Mouse (Mus musculus): ENCODE data around the gene Gm1043.

The Gm1043 gene

DNA sequence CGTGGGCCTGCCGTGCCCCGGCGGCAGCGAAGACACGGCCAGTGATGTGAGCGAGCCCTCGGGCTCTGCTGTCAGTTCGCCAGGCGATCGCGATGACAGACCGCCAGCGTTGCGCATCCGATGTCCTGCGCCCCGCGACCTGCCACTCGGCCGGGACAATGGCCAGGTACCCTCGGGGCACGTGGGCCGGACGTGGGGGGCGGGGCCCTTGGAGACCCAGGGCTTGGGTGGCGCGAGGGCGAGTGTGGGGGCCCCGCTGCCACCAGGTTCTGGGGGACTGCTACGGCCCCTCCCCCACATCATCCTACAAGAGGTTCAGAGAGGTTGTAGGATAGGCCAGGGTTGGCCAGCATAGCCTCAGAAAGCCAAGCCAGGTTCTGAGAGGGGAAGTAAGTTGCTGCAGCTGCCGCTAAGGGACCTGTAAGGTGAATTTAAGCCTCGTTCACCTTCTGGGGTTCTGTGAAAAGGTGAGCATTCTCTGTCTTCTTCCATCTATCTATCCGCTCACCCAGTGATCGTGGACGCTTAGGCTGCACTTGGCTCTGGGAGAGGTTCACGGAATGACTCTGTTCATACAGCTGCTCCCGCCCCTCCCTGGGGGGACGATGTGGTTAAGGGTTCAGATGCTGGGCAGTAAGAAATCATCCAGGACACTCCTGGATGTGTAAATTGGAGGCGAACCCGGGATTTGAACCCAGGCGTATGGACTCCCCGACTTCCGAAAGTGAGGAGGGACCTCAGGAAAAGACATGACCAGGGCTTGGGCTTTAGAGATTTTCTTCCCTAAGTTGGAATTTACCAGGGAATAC, 157.4 kb downstream of the Gm1043 start:
- in situ Hi-C loops (cut with MboI, MseI): no loop called here

- in situ Hi-C loops (cut with MboI, MseI): no loop called here
These were observed 158.2 kb downstream of the Gm1043 start for GRCm38 (mm10) chr5:37243169-37243886.

GRCm38 (mm10) chr5:37244161-37244560, 159.0 kb downstream of the Gm1043 start:
- in situ Hi-C loops (cut with MboI, MseI): no loop called here

- in situ Hi-C loops (cut with MboI, MseI): no loop called here
These were observed 159.6 kb downstream of the Gm1043 start for GRCm38 (mm10) chr5:37244666-37245242.

- in situ Hi-C loops (cut with MboI, MseI): no loop called here
These were observed 160.5 kb downstream of the Gm1043 start for GRCm38 (mm10) chr5:37245651-37246050.

DNA sequence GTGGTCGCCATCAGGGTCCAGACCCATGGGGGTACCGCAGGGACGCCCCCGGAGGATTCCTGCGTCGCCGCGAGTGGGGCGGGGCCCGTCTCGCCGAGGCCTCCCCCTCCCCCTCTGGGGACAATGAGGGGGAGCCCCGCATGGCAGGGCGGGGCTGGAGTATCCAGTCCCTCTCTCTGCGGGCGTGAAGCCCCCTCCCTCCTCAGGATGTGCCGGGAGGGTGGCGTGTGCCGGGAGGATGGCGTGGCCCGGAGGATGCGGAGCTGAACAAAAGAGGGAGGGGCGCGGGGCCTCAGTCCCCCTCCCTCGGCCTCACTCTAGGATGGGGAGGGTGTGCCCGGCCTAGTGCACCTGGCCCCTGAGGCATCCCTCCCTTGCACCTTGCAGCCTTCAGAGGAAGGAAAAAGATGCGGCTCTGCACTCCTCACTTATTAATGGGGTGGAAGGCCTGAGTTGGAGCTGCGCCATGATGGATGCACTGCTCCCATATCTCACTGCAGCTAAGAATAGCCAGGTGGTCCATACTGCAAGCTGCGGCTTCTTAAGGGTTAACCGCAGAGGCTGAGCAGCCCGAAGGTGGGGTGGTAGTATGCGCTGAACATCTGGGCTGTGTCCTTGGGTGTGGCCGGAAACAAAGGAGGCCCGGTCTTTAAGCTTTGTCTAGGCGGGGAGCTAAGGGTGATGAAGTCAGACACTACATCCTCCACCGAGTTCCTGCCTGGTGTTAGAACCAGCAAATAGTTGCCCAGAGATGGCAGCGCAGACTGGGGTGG, 161.2 kb downstream of the Gm1043 start:
- in situ Hi-C loops (cut with MboI, MseI): no loop called here

DNA sequence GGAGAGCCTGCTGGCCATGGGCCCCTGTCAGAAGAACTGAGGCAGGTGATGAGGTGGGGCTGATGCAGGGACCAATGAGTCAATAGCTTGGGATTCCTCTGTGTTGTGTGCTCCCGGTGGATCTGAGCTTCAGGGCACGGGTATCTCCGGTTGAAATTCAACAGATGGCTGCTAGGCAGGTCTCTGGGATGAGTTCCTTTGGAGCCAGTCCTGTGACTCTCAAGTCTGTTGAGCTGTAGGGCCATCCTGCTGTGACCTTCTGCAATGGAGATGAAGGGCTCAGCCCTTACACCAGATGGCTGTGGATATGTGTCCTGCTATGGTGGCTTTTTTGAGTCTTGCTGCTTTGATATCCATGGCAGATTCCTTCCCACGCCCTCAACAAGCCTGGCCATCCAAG, 162.3 kb downstream of the Gm1043 start:
- in situ Hi-C loops (cut with MboI, MseI): no loop called here

- in situ Hi-C loops (cut with MboI, MseI): no loop called here
These were observed 163.7 kb downstream of the Gm1043 start for GRCm38 (mm10) chr5:37248870-37249269.

DNA sequence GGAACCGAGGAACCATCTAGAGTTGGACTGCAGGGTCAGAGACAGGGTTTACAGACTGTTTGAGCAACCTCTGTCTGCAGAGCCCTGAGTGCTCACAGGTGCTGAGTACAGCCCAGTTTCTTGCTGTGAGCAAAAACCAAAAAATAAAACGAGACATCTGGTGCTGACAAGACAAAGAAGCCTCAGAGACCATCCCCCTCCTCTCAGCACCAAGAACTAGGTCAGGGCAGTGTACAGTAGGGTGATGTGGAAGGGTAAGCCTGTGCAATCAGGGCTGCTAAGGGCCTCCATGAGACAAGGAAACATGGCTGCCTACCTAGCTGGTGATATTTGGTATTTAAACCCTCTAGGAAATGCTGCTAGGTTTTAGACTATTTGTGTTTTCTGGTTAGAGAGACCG, 166.4 kb downstream of the Gm1043 start:
- in situ Hi-C loops (cut with MboI, MseI): no loop called here

- in situ Hi-C loops (cut with MboI, MseI): no loop called here
These were observed 167.1 kb downstream of the Gm1043 start for GRCm38 (mm10) chr5:37252101-37252804.

DNA sequence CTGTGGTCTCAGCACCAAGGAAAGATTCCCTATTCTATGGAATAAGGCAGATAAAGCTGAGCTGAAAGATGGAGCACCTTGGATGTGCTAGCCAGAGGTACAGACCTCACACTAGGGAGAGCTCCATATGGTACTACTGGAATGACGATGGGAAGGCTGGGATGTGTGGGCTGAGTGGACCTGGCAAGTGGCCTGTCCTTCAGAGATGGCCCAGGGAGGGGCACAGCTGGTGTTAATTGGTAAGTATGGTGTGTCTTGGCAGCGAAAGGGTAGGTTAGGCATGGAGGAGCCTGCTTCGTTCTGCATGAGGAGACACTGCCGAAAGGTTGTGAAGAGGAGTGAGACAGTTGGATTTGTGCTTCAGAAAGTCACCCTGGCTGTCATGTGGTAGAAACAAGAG, 169.4 kb downstream of the Gm1043 start:
- in situ Hi-C loops (cut with MboI, MseI): no loop called here

DNA sequence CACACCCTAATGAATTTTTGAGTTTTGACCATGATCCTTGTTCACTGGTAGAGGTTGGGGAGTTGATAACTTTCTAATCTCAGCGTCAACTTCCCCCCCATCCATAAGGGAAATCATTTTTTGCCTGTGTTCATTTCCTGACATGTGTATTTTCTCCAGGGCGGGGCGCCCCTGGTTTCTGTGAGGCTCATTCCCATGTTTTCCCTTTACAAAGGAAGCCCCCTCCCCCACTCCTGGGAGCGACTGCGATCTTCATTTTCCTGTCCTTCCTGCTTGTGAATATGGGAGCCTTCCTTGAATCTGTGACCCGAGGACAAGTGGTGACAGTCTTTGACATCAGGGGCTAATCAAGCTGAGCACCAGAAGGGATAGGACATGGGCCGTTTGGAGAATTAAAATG, 171.7 kb downstream of the Gm1043 start:
- in situ Hi-C loops (cut with MboI, MseI): no loop called here

DNA sequence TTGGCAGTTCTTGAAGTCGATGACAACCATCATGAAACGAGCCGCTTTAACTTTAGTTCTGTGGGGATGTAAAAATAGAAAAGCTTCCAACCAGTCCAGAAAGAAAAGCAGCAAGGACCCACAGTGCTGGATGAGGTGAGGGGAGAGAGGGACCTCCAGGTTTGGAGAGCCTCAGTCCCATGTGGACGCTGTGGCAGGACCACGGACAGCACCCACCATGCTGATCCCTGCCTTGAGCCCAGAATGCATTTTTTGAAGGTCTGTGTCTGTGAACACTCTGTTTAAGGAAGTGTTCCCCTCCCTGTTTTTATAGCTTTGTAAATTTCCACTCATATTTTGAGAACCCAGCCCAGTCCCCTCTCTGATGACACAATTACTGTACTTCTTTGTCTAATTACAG, 172.1 kb downstream of the Gm1043 start:
- in situ Hi-C loops (cut with MboI, MseI): no loop called here

DNA sequence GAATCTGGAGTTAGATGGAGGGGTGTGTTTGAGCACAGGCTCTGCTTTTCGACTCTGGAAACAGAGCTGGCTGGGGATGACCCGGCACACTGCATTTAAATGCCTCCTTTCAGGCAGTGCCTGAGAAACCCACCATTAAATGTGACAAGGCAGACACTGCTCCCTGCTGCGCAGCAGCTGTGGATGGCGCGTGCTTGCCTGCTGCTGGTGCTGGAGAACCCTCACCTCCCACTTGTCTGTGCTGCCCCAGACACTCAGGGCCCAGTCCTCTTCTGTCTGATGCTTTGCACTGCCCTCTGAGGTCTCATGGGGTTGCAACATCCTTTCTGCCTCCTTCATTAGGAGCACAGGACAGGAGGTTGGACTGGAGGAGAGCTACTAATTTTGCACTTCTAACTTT, 176.6 kb downstream of the Gm1043 start:
- in situ Hi-C loops (cut with MboI, MseI): no loop called here

DNA sequence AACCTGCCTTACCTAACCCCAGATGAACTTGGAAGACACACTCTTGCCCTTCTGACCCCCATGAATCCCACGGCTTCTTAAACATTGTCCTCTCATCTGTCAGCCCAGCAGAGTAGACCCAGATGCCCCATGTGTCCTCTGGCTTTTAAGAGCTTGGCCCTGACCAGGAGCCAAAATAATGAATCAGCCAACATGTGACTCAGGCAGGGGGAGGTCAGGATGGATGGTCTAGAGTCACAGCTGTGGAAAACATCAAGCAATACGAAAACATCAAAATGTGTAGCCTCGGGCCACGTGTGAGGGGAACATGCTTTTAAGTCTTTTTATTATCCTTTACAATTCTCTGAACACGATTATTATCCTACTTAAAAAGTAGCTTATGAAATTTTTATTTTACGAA, 178.6 kb downstream of the Gm1043 start:
- in situ Hi-C loops (cut with MboI, MseI): no loop called here
